Mouse (Mus musculus): ENCODE data around the gene Lime1.

Gene Lime1

DNA sequence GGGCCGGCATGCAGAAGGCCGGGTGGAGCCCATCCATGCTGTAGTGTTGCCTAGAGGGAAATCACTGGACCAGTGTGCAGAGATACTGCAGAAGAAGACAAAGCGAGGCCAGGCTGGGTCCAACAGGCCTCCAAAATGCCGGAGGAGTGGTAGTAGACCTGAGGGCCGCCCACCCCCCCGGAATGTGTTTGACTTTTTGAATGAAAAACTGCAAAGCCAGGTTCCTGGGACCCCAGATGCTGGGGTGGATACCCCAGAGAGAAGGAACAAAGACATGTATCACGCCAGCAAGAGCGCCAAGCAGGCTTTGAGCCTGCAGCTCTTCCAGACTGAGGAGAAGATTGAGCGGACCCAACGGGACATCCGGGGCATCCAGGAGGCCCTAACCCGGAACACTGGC lies at the start of gene Lime1:
Lime1 (plus strand) TSS at position 301 of the 400 bp plus-strand sequence.
- DNase-seq (ENCODE audit: low spot score in 2 of 2) = no peak

DNA sequence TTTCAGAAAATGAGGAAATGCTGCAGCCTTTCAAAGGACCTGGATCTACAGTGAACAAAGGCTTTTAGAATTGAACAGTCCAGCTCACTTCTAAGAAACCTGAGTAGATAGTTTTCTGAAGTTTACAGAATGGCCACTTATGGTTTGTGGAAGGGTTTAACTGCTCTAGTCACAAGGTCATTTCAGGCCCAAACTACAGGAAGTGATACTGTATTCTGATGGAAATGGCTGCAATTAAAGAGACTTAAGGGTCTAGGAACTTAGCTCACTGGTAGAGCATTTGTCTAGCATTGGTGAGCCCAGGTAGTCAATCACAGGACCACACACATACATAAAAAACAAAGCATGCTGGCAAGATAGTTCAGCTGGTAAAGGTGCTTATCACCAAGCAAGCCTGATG lies 47.3 kb upstream of the Lime1 start:
- no peak for DNase-seq (ENCODE audit: low spot score in 2 of 2)

DNA sequence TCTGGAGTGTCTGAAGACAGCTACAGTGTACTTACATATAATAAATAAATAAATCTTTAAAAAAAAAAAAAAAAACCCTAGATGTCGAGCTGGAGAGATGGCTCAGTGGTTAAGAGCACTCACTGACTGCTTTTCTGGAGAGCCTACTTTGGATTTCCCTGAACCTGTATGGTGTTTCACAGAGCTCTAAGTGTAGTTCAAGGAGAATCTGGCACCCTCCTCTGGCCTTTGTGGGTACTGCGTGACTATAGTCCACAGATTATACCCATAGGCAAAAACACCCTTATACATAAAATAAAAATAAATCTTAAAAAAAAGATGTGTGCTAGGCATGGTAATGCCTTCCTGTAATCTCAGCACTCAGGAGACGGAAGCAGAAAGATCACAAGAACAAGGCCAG lies 45.9 kb upstream of the Lime1 start:
- DNase-seq (ENCODE audit: low spot score in 2 of 2) = peak; percentile 51 to 61

DNA sequence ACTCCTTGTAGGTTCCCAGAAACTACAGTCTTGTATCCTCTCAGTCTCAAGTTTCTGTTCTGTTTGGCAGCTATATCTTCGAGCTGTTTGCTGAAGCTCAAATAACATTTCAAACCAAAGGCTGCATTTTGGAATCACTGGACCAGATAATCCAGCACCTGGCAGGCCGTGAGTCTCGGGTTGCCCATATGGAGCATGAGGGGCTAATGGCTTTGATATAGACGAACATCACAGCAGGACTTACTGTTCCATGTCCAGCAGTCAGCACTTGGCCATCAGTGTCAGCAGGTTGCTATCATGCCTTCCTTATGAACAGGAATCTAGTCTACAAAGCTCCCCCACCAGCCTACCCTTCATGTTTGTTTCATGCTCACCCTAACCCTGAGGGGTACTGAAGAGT lies 39.5 kb upstream of the Lime1 start:
- DNase-seq (ENCODE audit: low spot score in 2 of 2) = no peak

DNA sequence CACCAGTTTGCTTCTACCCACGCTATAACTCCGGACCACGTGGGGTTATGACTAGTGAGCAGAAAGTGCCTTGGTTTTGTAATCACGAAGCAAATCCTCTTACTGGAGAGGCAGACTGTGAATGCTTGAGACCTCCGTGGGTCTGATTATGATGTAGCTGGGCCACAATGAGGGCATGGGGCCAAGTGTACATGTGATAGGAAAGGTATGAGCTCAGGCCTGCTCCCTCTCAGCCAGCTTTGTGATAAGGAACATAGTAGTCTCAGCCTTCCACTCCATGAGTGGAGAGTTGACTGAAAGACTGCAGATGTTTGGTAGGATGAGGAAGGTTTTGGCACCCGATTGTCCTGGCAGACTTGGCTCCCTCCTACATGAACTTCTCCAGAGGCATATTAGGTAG lies 37.1 kb upstream of the Lime1 start:
- DNase-seq (ENCODE audit: low spot score in 2 of 2) = no peak

GRCm38 (mm10) chr2:181356780-181357179 lies 23.1 kb upstream of the Lime1 start:
- DNase-seq (ENCODE audit: low spot score in 2 of 2) = no peak

DNA sequence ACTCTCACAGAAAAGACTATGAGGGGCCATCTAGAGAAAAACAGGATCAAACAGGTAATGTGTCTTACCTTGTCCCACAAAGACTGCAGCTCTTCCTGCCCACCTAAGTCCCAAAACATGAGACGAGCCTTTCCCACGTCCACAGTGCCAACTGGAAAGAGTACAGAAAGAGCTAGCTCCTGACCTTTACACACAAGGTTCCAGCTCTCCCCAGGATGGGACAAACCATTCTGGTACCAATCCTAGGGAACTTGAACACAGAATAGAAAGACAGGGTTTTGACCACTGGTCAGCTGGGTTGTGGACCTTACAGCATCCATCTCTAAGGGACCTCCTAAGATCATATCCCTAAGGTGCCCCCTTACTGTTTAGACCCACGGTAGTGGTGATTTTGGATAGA lies 15.9 kb upstream of the Lime1 start:
- DNase-seq (ENCODE audit: low spot score in 2 of 2) = no peak

GRCm38 (mm10) chr2:181364487-181364859 lies 15.4 kb upstream of the Lime1 start:
- DNase-seq (ENCODE audit: low spot score in 2 of 2) = no peak

GRCm38 (mm10) chr2:181364860-181365596 lies 14.8 kb upstream of the Lime1 start, which contains the start of the genes Zgpat and Arfrp1:
Gene Zgpat (plus strand): TSS chr2:181364928.
Gene Arfrp1 (minus strand): TSS chr2:181365404.
- peak; percentile 88 to 90 for DNase-seq (ENCODE audit: low spot score in 2 of 2)

DNA sequence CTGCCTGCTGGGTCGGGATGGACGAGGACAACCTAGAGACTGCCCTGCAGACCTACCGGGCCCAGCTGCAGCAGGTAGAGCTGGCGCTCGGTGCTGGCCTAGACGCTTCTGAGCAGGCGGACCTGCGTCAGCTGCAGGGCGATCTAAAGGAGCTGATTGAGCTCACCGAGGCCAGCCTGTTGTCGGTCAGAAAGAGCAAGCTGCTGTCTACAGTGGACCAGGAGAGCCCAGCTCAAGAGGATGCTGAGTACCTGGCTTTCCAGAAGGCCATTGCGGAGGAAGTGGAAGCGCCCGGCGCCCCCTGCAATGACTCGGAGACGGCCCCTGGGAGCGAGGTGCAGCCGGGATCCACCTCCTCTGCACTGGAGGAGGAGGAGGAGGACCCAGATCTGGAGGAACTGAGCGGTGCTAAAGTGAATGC lies 14.2 kb upstream of the Lime1 start:
- no peak for DNase-seq (ENCODE audit: low spot score in 2 of 2)

DNA sequence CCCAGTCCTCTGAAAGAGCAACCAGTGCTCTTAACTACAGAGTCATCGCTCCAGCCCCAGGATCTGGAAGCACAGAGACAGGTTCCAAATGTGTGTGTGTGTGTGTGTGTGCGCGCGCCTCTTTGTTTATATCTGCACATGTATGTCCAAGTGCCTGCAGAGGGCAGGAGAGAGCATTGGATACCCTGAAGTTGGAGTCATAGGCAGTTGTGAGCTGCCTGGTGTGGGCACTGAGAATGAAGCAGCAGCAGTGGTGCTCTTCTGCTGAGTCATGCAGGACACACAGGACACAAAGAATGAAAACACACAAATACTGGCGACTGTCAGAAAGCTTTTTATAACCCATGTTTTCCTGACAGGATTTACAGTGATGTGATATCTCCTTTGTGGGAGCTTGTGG lies 9.9 kb upstream of the Lime1 start:
- no peak for DNase-seq (ENCODE audit: low spot score in 2 of 2)

- DNase-seq (ENCODE audit: low spot score in 2 of 2) = peak in 1 of 2 experiments; percentile 43
Observed at GRCm38 (mm10) chr2:181375787-181376186, 4.1 kb upstream of the Lime1 start.

- DNase-seq (ENCODE audit: low spot score in 2 of 2) = peak in 1 of 2 experiments; percentile 24
Observed at GRCm38 (mm10) chr2:181377230-181377629, 2.6 kb upstream of the Lime1 start.

DNA sequence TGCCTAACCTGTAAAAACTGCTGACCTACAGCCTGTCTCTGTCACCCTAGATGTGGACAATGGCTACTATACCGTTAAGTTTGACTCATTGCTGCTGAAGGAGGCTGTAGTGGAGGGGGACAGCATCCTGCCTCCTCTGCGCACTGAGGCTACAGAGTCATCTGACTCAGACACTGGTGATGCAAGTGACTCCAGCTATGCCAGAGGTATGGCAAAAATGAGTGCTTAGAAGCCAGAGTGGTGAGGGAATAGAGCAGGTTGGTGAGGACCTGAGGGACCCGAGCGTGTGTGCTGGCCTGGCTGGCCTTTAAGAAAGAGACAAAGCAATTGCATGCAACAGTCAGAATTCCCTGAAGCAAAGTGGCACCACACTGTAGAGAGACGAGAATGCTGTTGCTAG lies 1.2 kb upstream of the Lime1 start:
- DNase-seq (ENCODE audit: low spot score in 2 of 2) = no peak

DNA sequence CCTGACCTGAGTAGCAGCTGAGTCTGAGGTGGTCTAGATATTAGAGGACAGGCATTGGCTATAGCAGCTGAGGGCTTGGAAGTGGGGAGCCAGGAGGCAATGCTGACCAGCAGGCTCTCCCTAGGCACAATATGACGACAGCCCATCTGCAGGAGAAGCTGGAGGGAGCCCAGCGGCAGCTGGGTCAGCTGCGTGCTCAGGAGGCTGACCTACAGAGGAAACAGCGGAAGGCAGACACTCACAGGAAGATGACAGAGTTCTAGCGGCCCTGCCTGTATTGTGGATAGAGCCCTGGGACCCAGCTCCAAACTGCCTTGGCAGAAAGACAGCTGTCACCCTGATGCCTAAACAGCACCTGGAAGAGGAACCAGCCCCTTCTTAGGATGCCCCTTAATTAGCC lies 373 bp downstream of the Lime1 start:
- no peak for DNase-seq (ENCODE audit: low spot score in 2 of 2)

DNA sequence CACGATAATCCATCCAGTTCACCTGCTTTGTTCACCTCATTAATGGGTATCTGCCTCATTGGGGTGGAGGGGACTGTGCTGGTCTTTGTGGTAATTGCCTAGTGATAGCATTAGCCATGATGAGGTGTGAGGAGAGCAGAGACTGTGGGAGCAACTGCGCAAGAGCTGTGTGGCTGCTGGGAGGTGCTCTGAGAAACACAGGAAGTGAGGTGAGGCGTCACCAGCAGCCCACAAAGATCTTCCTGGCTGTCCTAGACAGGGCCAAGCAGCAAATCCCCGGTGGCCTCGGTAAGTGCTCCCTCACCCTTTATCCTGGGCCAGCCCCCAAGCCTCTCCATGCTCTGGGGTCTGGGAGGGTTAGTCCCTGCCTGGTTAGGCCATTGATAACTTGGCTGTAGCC lies 1.2 kb downstream of the Lime1 start:
- DNase-seq (ENCODE audit: low spot score in 2 of 2) = peak; percentile 22 to 35

DNA sequence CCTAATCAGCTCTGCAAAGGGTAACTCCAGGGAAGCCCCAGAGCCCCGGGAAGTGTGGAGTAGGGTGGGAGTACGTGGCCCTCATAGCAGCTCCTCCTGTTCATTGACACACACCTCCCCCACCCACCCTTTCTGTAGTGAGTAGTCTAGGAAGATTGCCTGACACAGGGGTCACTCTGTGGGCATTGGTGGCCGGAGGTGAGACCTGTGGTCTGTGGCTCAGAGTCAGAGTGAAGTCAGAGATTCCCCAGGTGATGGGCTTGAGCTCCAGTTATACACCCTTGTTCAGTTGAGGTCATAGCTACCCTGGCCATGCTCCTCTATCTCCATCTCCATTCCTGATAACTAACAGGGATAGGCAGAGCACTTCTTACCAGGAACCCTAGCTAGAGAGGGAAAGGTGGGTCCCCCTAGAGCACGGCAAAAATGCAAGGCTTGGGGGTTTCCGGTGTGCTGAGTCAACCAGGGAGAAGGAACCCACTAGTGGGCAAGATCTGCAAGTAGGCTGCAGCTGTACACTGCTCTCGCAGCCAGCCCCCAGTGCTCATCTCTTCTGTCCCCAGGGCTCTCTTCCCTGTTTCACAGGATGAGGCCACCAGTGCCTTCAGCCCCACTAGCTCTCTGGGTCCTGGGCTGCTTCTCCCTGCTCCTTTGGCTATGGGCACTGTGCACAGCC lies 1.9 kb downstream of the Lime1 start:
- DNase-seq (ENCODE audit: low spot score in 2 of 2) = no peak

DNA sequence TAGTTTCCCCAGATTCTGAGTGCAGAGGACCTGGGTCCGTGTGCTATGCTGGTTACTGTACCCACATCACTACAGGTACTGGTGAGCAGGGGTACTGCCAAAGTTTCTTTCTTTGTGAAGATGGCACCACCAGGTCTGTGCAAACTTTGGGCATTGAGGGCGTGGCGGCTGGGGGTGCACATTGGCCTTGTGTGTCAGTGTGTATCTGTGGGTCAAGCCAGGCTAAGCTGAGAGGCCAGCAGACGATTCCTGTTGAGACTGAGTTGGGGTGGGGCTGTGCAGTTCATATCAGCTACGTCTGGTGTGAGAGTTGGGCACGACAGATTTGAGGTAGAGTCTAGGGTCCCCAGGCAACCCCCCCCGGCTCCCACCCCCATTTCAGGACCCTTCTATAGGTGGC lies 4.6 kb downstream of the Lime1 start:
- DNase-seq (ENCODE audit: low spot score in 2 of 2) = no peak

DNA sequence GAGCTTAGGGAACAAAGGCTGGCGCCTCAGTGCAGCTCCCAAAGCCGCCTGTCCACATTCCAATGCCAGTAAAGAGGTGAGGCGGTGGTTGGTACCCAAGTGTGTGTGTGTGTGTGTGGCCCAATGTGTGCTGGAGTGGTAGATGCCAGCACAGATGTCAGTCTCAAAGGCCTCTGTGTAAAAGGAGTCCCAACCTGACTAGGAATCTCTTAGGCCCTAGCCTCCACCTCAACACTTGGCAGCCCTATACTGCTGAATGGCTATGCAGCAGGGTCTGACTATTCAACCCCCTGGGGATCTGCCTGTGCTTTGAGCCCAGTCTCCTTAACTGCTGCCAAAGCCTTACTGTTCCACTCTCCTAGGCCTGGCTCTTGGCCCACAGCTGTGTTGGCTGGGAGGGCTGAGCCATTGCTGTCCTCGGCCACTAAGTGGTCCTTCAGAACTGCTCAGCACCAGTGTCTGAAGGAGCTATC lies 5.1 kb downstream of the Lime1 start:
- DNase-seq (ENCODE audit: low spot score in 2 of 2) = no peak

- no peak for DNase-seq (ENCODE audit: low spot score in 2 of 2)
Observed at GRCm38 (mm10) chr2:181385885-181386284, 6.0 kb downstream of the Lime1 start.

DNA sequence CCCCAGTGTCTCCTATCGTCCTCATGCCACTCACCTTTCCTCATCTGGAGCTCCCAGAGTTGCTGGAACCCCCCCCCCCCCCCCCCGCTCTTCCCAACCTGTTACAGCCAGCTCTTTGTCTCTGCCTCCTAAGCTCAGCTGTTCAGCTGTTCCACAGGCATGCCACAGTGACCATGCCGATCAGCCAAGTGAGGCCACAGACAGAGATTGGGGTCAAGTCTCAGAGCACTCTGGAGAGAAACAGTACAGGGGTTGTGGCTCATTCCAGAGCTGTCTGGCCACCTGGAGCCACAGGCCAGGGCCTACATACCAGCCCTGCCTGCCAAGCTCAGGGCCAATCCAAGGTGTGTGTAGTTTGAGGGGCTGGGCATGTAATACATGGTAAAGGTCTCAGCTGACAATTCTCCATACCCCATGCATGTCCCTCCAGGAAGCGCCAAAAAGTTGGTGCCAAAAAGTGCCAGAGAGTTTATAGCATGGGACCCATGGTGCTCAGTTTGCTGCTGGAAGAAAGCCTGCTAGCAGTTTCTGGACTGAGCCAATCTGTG lies 6.9 kb downstream of the Lime1 start:
- DNase-seq (ENCODE audit: low spot score in 2 of 2) = no peak

GRCm38 (mm10) chr2:181390136-181390870 lies 10.4 kb downstream of the Lime1 start:
- DNase-seq (ENCODE audit: low spot score in 2 of 2) = no peak

Data from spleen, postnatal 36 days (tissue).